Mouse (Mus musculus): Measurements from ENCODE around the gene Rps6ka1. TPM values are rescaled to one million over a fixed set of nuclear protein-coding genes. Genes with fewer than 3 reads are reported as not detected.
A peak's percentile ranks its signal among the peaks of the same experiment; 100 is the strongest.
"Not testable (repeated sequence)": the region's sequence is repeated elsewhere in the genome, so short reads cannot be mapped to it uniquely, and the experiment has no call there.

Rps6ka1 gene
- 1 to 10 TPM; 9.1 to 9.3 TPM for total RNA-seq (2021)

DNA sequence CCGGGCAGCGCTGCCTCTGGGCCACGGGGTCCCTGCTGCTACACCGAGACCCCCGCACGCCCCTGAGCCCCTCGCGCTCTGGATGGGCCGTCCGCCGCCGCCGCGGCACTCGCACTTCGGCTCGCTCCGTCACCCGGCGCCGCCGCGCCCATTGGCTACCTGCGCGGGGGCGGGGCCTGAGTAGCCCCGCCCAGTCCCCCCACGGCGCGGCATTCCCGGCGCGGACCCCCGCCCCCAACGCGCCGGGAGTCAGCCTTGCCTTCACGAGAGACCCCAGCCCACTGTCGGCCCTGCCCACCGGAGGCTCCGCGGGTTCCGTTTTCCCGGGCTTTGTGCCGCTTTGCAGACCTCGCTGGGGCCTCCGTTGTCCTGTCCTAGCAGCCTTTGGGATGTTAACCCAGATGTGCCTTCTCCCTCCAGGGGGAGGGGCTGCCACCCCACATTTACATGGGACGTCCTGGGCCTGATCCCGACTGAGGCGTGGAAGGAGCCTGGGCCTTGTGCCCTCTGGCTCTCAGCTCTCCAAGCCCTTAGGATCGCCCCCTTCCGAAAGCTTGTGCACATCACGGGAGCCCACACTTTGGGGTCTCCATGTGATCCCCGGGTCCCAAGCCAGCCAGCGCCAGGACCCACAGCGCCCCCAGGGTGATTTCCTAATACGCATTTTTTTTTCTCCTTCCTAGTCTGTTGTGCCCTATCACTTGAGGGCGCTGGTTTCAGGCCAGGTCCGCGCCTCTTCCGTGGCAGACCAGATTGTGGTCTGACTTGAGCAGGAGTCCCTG lies at the start of gene Rps6ka1:
TSS of gene Rps6ka1 (minus strand) at position 126 of the 782 bp plus-strand sequence.
- intact Hi-C loops (cut with DNase I), result loop anchor here (2.0 kb wide), 1 partner anchor 23 kb away; no protein-coding TSS in a partner anchor
- peak; percentile 70 for DNase-seq

- intact Hi-C loops (cut with DNase I), result no loop called here
- no peak for DNase-seq
Observed at GRCm38 (mm10) chr4:133931785-133932184, 44.2 kb upstream of the Rps6ka1 start.

DNA sequence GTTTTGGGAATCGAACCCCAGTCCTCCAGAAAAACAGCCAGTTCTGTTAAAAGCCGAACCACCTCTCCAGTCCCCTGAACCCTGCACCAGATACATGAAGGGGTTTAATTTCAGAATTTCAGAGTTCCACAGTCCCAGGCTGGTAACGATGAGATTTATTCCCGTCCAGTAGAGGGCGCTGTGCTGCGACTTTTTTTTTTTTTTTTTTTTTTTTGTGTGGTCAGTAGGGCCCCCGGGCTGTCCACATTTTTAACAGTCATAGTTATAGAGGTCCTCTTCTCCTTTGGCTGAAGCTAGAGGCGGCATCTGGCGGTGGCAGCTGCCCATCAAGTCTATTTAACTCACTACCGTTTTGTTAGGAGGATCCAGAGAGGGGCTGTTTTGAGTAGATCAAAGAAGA lies 43.8 kb upstream of the Rps6ka1 start:
- intact Hi-C loops (cut with DNase I), result no loop called here
- peak in 1 of 2 experiments; percentile 33 for DNase-seq

DNA sequence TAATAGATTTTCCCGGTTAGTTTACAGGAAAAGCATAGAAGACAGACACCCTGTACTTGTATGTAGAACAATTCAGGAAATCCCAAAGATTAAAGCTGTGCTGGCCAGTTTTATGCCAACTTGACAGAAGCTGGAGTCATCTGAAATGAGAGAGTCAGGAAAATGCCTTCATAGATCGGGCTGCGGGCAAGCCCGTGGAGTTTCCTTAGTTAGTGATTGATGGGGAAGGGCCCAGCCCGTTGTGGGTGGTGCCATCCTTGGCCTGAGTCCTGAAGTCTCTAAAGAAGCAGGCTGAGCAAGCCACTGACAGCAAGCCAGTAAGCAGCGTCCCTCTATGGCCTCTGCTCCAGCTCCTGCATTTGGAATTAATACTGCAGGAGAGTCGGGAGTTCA lies 41.7 kb upstream of the Rps6ka1 start:
- DNase-seq, result no peak
- intact Hi-C loops (cut with DNase I), result no loop called here

- intact Hi-C loops (cut with DNase I), result no loop called here
Observed at GRCm38 (mm10) chr4:133928576-133929277, 41.1 kb upstream of the Rps6ka1 start.

GRCm38 (mm10) chr4:133925204-133925603 lies 37.6 kb upstream of the Rps6ka1 start:
- intact Hi-C loops (cut with DNase I), result no loop called here
- DNase-seq, result no peak

More at GRCm38 (mm10) chr4:133928576-133929277, 41.1 kb upstream of the Rps6ka1 start:
- no peak for DNase-seq

DNA sequence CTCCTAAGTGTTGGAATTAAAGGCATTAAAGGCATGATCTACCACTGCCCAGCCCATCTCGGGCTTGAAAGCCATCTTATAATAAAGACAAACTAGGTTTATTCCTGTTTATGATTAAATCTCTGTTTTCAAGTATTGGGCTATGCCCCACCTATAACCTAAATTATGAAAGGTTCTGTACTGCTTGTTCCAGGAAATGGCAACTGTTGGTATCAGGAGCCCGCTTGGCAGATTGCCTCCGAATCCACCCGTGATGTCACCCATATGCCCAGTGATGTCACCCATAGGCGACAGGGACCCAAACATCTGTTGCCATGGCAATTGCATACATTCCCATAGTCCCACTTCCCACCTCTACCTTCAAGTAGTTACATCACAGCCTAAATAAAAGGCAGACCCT lies 36.1 kb upstream of the Rps6ka1 start:
- DNase-seq, result no peak
- intact Hi-C loops (cut with DNase I), result no loop called here

DNA sequence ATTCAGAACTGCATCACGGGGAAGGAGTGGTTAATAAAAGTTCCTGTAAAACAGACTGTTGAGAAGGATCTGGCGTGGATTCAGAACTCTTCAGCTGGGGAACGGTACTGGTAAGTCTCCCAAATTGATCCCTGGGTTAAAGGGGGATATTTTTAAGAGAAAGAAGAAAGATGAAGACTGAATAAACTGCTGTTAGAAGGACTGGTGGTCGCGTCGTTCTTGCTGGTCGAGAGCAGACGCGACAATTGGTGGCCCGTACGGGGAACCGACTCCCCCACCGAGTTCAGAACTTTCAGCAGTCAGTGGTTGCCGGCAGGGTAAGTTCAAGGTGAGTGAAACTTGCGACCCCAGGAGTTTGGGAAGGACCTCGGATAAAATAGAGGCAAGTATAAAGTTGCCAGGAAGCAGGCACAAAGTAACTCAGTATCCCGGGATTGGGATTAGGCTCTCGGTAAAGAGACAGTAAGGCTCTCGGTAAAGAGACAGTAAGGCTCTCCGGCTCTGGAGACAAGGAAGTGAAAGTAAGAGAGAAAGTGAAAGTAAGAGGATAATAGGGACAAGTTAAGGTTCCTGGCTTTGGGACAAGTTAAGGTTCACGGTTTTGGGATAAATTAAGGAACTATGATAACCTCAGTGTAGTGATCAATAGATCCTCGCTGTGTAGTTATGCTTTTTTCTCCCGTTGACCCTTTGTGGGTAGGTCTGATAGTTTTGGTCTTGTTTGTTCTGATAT lies 30.7 kb upstream of the Rps6ka1 start:
- intact Hi-C loops (cut with DNase I), result not testable (repeated sequence)
- DNase-seq, result peak; percentile 50 to 57

DNA sequence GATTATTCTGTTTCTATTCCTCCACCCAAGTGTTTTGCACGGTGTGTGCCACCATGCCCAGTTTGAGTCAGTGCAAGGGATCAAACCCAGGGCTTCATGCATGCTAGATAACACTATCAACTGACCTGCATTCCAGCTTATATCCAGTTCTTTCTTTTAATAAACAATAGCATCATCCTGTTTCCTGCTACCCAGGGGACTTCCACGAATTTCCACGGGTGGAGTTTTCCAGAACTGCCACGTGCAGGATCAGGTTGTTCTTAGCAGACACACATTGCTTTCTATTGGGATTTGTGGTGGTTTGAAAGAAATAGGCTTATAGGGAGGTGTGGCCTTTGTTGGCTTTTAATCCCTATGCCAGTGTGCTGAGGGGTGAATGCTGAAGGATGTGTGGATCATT lies 24.4 kb upstream of the Rps6ka1 start:
- DNase-seq, result no peak
- intact Hi-C loops (cut with DNase I), result loop anchor here (1.0 to 2.0 kb wide), 3 partner anchors 25 to 75 kb away; partner anchors contain the start of gene Rps6ka1

- intact Hi-C loops (cut with DNase I), result loop anchor here (1.0 to 2.0 kb wide), 3 partner anchors 24 to 74 kb away; partner anchors contain the start of gene Rps6ka1
- peak; percentile 96 to 97 for DNase-seq
Observed at GRCm38 (mm10) chr4:133910236-133911211, 22.9 kb upstream of the Rps6ka1 start.

GRCm38 (mm10) chr4:133908051-133908450 lies 20.5 kb upstream of the Rps6ka1 start:
- intact Hi-C loops (cut with DNase I), result no loop called here
- DNase-seq, result no peak

GRCm38 (mm10) chr4:133907086-133907485 lies 19.5 kb upstream of the Rps6ka1 start:
- no peak for DNase-seq
- intact Hi-C loops (cut with DNase I), result no loop called here

DNA sequence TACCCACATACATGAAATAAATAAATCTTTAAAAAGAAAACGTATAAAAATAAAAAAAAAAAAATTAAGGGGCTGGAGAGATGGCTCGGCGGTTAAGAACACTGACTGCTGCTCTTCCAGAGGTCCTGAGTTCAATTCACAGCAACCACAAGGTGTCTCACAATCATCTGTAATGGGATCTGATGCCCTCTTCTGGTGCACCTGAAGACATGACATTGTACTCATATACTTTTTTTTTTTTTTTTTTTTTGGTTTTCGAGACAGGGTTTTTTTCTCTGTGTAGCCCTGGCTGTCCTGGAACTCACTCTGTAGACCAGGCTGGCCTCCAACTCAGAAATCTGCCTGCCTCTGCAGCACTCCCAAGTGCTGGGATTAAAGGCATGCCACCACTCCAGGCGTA lies 18.7 kb upstream of the Rps6ka1 start:
- intact Hi-C loops (cut with DNase I); DNase-seq: not testable (repeated sequence)

DNA sequence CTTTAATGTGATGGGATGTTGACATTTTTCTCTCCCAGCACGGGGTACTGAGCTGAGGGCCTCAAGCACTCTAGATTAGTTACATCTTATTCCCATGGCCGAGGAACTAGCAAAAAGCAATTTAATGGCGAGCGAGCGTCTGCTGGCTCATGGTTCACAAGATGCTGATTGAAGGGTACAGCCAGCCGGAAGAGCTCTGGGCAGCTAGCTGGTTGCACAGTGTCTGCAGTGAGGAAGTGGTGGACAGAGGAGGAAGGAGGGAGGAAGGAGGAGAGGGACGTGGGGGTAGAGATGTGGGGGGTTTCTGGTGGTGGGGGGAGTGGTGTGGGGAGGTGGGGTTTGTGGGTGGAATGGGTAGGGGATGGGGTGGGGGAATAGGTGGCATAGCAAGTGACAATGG lies 17.6 kb upstream of the Rps6ka1 start:
- DNase-seq, result no peak
- intact Hi-C loops (cut with DNase I), result no loop called here

DNA sequence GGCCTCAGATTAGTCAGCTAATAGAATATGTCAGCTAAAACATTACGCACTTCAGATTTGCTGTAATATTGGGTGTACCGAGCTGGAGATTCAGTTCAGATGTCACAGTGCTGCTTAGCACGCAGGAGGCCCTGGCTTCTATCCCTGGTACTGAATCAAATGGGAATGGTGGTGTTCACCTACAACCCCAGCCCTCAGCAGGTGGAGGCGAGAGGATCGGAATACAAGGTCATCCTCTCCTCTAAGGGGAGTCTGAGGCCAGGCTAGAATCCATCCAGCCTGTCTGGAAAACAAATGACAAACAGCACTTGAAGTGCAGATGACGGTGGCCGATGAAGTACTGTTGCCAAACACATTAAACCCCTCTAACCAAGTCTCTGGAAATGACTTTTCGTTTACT lies 16.7 kb upstream of the Rps6ka1 start:
- intact Hi-C loops (cut with DNase I), result no loop called here
- DNase-seq, result no peak

DNA sequence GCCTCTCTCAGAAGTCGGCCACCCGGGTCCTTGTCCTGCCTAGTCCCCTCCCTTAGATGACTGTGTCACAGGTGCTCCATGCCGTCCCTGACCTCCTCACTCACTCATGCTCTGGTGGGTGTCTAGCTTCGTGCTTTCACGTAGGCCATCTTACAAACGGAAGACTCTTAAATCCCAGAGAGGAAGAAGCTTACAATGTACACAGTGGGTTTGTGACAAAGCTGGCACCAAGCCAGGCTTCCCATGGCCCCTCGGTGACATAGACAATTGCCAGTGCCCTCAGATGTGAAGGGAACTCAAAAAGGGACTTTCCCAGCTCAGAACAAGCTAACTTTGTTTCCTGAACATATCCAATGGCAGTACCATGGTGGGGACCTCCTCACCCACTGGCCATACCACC lies 15.8 kb upstream of the Rps6ka1 start:
- no peak for DNase-seq
- intact Hi-C loops (cut with DNase I), result no loop called here

DNA sequence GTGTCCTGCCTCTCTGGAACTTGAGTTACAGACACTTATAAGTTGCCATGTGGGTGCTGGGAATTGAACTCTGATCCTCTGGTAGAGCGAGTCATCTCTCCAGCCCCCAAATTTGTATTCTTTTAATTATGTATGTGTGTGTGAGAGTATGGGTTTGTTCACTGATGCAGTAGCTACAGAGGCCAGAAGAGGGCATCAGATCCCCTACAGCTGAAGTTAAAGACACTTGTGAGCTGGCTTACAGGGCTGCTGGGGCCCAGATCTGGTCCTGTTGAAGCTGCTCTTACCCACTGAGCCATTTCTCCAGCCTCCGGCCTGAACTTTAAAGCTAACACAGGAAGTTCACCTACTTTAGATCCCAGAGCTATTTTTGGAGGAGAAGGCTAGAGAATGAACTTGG lies 14.9 kb upstream of the Rps6ka1 start:
- no peak for DNase-seq
- intact Hi-C loops (cut with DNase I), result no loop called here

DNA sequence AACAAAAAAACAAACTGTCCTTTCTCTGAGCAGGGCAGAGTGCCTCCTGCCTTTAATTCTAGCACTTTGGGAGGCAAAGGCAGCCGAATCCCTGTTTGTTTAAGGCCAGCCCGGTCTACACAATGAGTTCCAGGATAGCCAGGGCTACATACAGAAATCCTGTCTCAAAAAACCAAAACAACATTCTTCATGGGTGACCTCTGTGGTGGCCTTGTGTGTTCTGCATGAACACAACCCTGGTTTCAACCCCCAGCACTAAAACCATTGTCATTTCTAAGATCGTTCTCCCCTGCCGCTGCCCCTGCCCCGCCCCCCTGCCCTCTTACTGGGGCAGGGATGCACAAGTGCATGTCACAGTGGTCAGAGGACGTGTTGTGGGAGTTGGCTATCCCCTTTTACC lies 13.3 kb upstream of the Rps6ka1 start:
- no peak for DNase-seq
- intact Hi-C loops (cut with DNase I), result no loop called here

GRCm38 (mm10) chr4:133900352-133900751 lies 12.8 kb upstream of the Rps6ka1 start:
- no peak for DNase-seq
- intact Hi-C loops (cut with DNase I), result no loop called here

DNA sequence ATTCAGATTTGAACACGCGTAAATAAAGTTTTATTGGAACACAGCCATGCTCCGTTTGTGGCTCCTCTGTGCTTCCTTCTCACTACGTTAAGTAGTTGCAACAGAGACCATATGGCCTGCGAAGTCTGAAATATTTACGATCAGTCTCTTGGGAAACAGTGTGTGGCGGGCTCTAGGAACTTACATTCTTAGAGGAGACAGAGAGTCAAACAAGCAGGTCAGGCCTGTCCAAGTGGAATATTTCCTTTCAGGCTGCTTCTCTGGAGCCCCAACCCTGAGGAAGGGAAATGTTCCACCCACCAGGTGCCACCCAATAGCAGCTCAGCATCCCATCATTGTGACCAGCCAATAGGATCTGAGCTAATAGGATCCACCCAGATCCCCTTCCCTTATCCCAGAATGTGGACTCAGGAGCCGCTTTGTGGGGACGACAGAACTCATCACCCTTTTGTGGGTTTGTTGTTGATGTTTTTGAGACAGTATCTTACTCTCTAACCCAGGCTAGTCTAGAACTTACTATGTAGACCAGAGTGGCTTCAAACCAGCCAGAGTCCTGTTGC lies 11.7 kb upstream of the Rps6ka1 start:
- intact Hi-C loops (cut with DNase I), result no loop called here

More for the DNA sequence above, 11.7 kb upstream of the Rps6ka1 start:
- DNase-seq, result no peak
